18 mouse cellular contexts compared by ENCODE assay signal in the genomic region with DNA sequence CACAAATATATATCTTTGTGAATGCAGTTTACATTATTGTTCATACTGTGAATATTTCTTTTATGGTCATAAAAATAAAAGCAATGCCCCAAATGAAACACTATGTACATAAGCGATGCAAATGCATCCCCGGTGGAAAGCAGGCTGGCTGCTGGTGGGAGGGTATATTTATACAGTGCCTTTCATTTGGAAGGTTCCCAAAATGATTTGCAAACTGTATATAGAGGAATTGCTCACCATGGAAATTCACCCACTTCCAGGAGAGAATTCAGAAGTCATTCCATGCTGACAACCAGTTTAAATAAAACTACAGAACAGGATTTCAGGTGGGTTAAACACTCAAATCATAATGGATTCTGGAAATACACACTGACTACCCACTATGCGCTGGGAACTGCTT. TPM values are rescaled to one million over a fixed set of nuclear protein-coding genes. Genes with fewer than 3 reads are reported as not detected.
"Had no signal": no experiment of that assay in that cellular context is flagged by ENCODE, and none has a peak within 500 bp of the region (broad histone marks: within the 10 kb centered on the region; RNA-seq: fewer than 3 reads in every experiment).

No protein-coding gene starts in this region.

- DNase-seq: lung, adult 18-20 months; lung, embryonic 14.5 days; lung, postnatal 10 days; lung, postnatal 4 days; midbrain, embryonic 14.5 days; retina, postnatal 1 day; right cerebral cortex, postnatal 14 days; spleen, adult 18-20 months; thymus, adult 2 months; thymus, postnatal 25 days; thymus, postnatal 4 days had no signal

- H3K27ac ChIP-seq: midbrain, embryonic 10.5 days; midbrain, embryonic 12.5 days; neural tube, embryonic 13.5 days; neural tube, embryonic 15.5 days had no signal

- H3K4me3 ChIP-seq: midbrain, embryonic 10.5 days; midbrain, embryonic 12.5 days; myocyte; neural tube, embryonic 13.5 days; neural tube, embryonic 15.5 days had no signal

RNA-seq across cellular contexts. Expression of a gene that starts 4.6 kb away (rescaled TPM):
- total RNA-seq: megakaryocyte, adult 5-6 weeks; megakaryocyte-erythroid progenitor cell, adult 5-6 weeks had no signal
